Mouse (Mus musculus): ENCODE measurements around the gene Sult6b1. TPM values are rescaled to one million over a fixed set of nuclear protein-coding genes. Genes with fewer than 3 reads are reported as not detected.

Sult6b1 gene
- polyA plus RNA-seq (2015; fragmentation: Illumina TruSeq; extraction: RNeasy Lipid Tissue Mini Kit (QIAGEN cat#74804); ENCODE audit: low read depth, low replicate concordance), result 0.67 TPM

GRCm38 (mm10) chr17:78906892-78907291 is at the start of gene Sult6b1:
TSS of gene Sult6b1 (minus strand) at chr17:78906992.

DNA sequence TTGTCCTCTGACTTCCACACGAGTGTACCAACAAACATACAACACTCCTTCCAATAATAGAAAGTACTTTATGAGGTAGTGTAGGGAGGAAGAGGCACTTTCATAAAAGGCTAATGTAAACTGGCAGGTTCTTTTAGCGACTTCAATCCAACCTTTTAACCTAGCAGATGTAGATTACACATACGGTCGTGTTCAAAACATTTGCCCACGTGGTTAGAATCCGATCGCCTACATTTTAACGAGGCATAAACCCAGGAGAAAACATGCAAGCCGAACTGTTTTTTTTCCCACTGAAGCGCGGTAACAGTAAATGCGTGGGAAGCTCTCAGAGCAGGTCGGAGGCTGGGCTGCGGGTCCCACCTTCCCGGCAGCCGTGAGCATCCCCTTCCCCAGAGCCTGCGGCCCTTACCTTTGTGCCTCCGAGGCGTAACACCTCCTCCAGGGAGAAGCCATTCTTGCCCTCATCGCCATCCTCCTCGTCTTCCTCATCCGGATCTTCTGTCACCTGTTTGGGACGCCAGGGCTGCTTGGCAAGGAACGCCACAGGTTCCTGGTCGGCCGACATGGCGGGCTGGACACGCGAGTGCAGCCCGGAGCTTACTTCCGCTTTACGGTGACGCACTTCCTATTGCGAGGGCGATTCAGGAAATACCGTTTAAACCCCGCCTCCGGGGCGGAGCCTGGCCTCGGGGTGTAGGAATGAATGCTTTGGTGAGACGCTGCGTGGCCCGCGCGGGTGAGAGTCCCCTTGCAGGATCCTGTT is 29.9 kb upstream of the Sult6b1 start, which contains the start of the genes Cebpz and Ndufaf7:
Cebpz (minus strand) TSS at position 601 of the 763 bp plus-strand sequence.
Ndufaf7 (plus strand) TSS at position 671 of the 763 bp plus-strand sequence.

DNA sequence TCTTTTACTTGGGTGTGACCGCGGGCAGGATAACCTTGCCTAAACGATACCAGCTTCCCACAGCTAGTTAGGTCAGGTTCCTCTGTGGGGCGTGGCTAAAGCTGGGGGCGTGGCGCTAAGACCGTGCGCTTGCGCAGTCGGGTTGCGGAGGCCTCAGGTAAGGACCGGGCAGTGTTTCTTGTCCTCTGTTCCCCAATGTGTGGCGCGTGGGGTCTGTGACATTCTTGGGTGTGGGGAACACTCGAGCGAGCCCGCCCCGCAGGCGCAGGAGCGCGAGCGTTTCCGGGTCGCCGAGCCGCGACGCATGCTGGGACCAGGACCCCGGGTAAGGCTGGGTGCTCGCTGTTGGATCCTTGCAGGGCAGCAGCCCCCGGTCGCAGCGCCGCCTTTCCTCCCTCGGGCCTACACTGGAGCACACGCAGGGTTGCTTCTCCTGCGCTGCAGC is 9.6 kb upstream of the Sult6b1 start, which contains the start of gene Cebpzos:
Cebpzos (plus strand) TSS at position 132 of the 445 bp plus-strand sequence.

GRCm38 (mm10) chr17:78882401-78883112 is 24.2 kb downstream of the Sult6b1 start, which contains the start of gene Eif2ak2:
TSS of gene Eif2ak2 (minus strand) at chr17:78882573.

DNA sequence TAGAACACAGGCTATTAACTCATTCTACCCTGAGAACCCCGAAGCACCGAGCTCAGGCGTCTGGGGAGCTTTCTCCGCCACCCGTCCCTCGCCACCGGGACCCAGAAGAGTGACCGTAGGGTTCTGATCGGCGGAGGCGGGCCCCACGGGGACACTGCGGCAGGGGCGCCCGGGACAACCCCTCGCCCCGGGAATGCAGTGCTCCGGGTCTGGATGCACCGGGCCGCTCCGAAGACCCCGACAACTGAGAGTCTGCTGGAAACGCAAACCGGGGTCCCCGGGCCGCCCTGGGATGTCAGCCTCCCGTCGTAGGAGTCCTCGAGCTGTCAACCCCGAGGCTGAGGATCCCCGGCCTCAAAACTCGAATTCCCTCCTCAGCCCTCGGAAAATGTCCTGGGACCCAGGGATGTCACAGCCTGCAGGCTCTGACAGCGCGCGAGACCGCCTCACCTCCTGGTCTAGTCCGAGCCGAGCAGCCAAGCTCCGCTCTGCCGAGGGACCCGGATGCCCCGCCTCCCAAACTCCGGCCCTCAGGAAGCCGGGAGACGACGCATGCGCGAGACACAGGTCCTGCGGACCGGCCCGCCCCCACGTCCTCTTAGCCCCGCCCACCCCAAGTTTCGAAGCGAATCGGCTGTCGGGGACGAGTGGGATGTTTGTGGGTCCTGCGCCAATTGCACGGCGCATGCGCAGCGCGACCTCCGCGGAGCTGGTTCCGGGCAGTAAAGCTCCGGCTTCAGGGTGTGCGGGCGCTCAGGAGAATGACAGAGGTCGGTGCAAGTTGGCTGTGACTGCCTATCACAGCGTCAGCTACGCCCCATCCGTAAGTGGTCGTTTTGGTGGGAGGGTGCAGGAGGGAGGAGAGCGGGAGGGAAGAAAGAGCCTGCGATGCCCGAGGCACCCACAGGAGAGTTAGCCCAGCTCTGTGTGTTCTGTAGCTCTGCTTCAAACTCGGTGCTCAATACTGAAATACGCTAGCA is 71.6 kb downstream of the Sult6b1 start, which contains the start of the genes Heatr5b and Gpatch11:
Heatr5b (minus strand) TSS at position 509 of the 980 bp plus-strand sequence.
Gpatch11 (plus strand) TSS at position 712 of the 980 bp plus-strand sequence.

Other genes starting within 250 kb of the Sult6b1 start
- gene Strn, start 169.8 kb downstream of the Sult6b1 start, polyA plus RNA-seq (2015; fragmentation: Illumina TruSeq; extraction: RNeasy Lipid Tissue Mini Kit (QIAGEN cat#74804); ENCODE audit: low read depth, low replicate concordance), result 34.8 TPM
- gene Heatr5b, start 71.6 kb downstream of the Sult6b1 start, polyA plus RNA-seq (2015; fragmentation: Illumina TruSeq; extraction: RNeasy Lipid Tissue Mini Kit (QIAGEN cat#74804); ENCODE audit: low read depth, low replicate concordance), result 33.5 TPM
- 36.2 TPM for gene Gpatch11, start 71.4 kb downstream of the Sult6b1 start, polyA plus RNA-seq (2015; fragmentation: Illumina TruSeq; extraction: RNeasy Lipid Tissue Mini Kit (QIAGEN cat#74804); ENCODE audit: low read depth, low replicate concordance)
- 3.6 TPM for gene Eif2ak2, start 24.4 kb downstream of the Sult6b1 start, polyA plus RNA-seq (2015; fragmentation: Illumina TruSeq; extraction: RNeasy Lipid Tissue Mini Kit (QIAGEN cat#74804); ENCODE audit: low read depth, low replicate concordance)
- 81.6 TPM for gene Cebpzos, start 9.5 kb upstream of the Sult6b1 start, polyA plus RNA-seq (2015; fragmentation: Illumina TruSeq; extraction: RNeasy Lipid Tissue Mini Kit (QIAGEN cat#74804); ENCODE audit: low read depth, low replicate concordance)
- gene Cebpz, start 30.1 kb upstream of the Sult6b1 start, polyA plus RNA-seq (2015; fragmentation: Illumina TruSeq; extraction: RNeasy Lipid Tissue Mini Kit (QIAGEN cat#74804); ENCODE audit: low read depth, low replicate concordance), result 26.5 TPM
- gene Ndufaf7, start 30.1 kb upstream of the Sult6b1 start, polyA plus RNA-seq (2015; fragmentation: Illumina TruSeq; extraction: RNeasy Lipid Tissue Mini Kit (QIAGEN cat#74804); ENCODE audit: low read depth, low replicate concordance), result 72.4 TPM
- 12.8 TPM for gene Prkd3, start 113.8 kb upstream of the Sult6b1 start, polyA plus RNA-seq (2015; fragmentation: Illumina TruSeq; extraction: RNeasy Lipid Tissue Mini Kit (QIAGEN cat#74804); ENCODE audit: low read depth, low replicate concordance)
- gene Qpct, start 144.9 kb upstream of the Sult6b1 start, polyA plus RNA-seq (2015; fragmentation: Illumina TruSeq; extraction: RNeasy Lipid Tissue Mini Kit (QIAGEN cat#74804); ENCODE audit: low read depth, low replicate concordance), result 21.4 TPM